Mouse (Mus musculus): ENCODE results near the gene Yy2.

DNA sequence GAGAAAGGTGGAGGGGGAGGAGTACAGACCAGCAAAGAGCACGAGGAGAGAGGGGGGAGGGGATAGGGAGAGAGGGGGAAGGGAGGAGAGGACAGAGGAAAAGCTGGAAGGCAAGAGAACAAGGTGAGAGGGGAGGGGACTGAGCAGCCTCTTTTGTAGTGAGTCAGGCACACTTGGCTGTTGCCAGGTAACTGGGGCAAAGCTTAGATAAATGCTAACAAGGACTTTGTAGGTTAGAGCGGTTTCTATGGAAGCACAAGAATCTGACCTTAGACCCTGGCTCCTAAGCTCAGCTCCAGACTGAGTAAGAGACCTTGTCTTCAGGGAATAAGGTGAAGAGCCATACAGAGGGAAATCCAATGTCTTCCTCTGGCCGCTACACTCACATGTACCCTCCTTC lies 21.7 kb downstream of the Yy2 start:
- no peak for TF ChIP-seq MYOD1 (IDR thresholded peaks at IDR 0.05; ENCODE audit: control insufficient read depth, insufficient read length, low read depth)
- no peak for TF ChIP-seq USF1 (IDR thresholded peaks at IDR 0.05; ENCODE audit: low read depth)
- no peak for TF ChIP-seq CTCF (IDR thresholded peaks at IDR 0.05; ENCODE audit: control insufficient read depth, insufficient read depth, insufficient read length)
- TF ChIP-seq MAX (IDR thresholded peaks at IDR 0.05): no peak
- no peak for TF ChIP-seq CEBPB (IDR thresholded peaks at IDR 0.05; ENCODE audit: low read depth)
- TF ChIP-seq MYOG (IDR thresholded peaks at IDR 0.05; ENCODE audit: control insufficient read depth, extremely low read depth, insufficient read length): no peak

Data from C2C12 (cell line).